Mouse (Mus musculus) CH12.LX (cell line): ENCODE results near the gene Olfr239.
"Not testable (repeated sequence)": the region's sequence is repeated elsewhere in the genome, so short reads cannot be mapped to it uniquely, and the experiment has no call there.

ENCODE experiments used
- GABPA ChIP-seq: IDR thresholded peaks from 2 replicates; pipeline ENCODE4 v1.6.1; 2012; ENCODE audit warnings: low read depth, low read length, improper control_type of control experiment, inconsistent platforms; ENCODE audit not compliant: insufficient replicate concordance
- HCFC1 ChIP-seq: IDR thresholded peaks from 2 replicates; pipeline ENCODE4 v1.6.1; 2012; ENCODE audit warnings: low read depth, mild to moderate bottlenecking, inconsistent platforms, low read length, improper control_type of control experiment
- MAX ChIP-seq: IDR thresholded peaks from 2 replicates; pipeline ENCODE4 v1.6.1; 2011; ENCODE audit warnings: low read length, improper control_type of control experiment
- MEF2A ChIP-seq: IDR thresholded peaks from 2 replicates; pipeline ENCODE4 v1.6.1; 2014; ENCODE audit warnings: low read depth, mild to moderate bottlenecking, inconsistent platforms, low read length, improper control_type of control experiment, borderline replicate concordance
- POLR2A ChIP-seq: IDR thresholded peaks from 2 replicates; pipeline ENCODE4 v1.6.1; 2011; ENCODE audit warnings: low read depth, mild to moderate bottlenecking, improper control_type of control experiment, low read length
- POLR2AphosphoS2 ChIP-seq: IDR thresholded peaks from 2 replicates; pipeline ENCODE4 v1.6.1; 2011; ENCODE audit warnings: low read depth, low read length, improper control_type of control experiment
- ZMIZ1 ChIP-seq: IDR thresholded peaks from 2 replicates; pipeline ENCODE4 v1.6.1; 2012; ENCODE audit warnings: low read depth, mild to moderate bottlenecking, inconsistent platforms, low read length, improper control_type of control experiment

DNA sequence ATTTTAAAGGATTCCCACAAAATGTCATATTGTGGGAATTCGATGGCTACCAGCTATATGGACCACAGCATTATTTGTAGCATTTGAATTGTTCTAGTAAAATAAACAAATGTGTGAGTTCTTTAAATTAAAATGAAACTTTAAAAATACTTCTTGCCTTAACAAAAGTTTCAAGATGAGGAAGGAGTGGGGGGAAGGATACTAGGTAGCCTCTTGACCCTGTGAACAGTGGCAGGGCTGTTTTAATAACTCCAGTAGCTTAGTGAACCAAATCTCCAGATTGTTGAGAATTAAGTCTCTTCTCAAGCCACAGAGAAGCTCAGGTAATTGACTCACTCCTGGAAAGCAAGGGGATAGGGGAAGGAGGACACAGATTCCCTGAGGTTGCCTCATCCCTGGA is 23.0 kb upstream of the Olfr239 start, which contains the start of gene Olfr55:
- not testable (repeated sequence) for TF ChIP-seq HCFC1, POLR2A, MEF2A, POLR2AphosphoS2, ZMIZ1, MAX, GABPA
